Mouse (Mus musculus) gastrocnemius, postnatal 4 days (tissue): ENCODE measurements at regions not wholly inside any gene's neighbourhood (a gene's known extent, or its start where the extent isn't known, plus 50 kb on each side); places are given as distances from the start of the nearest gene placed in this dataset.
A peak's percentile ranks its signal among the peaks of the same experiment; 100 is the strongest.

Experiments used
- DNase-seq, 2 experiments: peaks; one replicate each; pipeline ENCODE4 v3.0.0; 2021 to 2022; ENCODE audit warnings: low spot score in 2 of 2, mixed read lengths in 2 of 2

DNA sequence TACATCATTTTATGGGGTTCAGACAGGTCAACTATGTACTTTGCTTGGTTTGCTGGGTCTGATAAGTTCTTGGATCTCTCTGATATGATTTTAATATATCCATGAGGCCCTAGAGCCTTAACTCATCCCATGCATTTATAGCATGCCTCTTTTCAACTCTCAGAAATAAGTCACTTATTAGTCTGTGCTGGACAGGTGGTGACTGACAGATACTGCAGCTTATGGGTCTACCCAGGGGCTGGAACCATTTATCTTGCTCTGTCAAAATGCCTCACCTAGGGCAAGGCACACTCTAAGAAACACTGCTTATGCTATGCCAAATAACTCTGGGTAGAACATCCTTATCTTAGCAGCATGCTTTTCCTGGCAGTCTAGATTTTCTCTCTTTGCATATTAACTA is 225.6 kb downstream of the Mbnl1 start:
- no peak for DNase-seq

DNA sequence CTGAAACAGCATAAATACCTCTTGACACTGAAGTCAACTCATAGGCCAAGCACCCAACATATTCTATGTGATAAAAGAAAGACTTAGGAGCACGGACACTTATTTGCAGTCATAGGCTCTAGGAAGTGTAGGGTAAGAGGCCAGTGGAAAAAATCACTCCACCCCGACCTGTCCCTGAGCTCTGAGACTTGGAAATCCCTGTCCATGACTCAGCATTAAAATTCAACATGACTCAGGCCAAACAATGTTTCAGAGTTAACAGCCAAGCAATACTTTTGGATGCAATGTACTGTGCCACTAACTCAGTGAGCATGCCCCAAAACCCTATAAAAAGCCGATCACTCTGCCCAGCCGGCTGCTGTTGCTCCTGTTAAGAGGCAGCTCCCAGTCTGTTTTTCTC is 234.5 kb downstream of the Mbnl1 start:
- no peak for DNase-seq

DNA sequence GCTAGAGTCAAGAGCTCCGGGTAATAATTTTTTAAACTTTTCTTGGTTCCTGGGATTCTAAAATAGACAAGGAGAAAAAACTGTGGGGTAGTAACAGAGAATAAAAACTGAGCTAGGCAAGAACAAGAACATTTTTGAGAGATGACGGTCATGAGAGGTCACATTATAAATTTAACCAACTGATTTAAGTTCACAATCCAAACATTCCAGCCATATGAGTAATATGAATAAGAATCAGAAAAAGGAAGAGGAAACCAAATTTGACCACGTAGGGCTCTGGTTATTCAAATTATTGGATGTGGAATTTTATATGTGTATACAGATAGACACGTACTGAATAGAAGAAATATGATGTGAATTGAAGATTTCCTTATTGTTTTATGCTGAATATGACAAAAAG is 240.3 kb downstream of the Mbnl1 start:
- DNase-seq, result no peak

DNA sequence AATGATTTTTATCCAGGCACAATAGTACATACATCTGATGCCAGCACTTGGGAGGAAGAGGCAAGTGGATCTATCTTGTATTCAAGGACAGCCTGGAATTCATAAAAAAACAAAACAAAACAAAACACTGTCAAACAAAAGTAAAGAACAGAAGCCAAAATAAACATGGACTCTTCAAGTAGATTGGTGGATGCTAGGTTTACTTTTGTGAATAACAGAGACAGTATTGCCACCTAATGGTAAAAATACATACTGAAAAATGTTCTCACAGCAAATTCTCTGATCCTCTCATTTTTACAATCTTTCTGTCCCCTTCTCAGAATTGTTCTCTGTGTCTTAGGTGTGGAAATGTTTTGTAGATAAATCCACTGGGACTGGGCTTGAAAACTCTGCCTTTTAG is 247.7 kb downstream of the Mbnl1 start:
- DNase-seq, result no peak

DNA sequence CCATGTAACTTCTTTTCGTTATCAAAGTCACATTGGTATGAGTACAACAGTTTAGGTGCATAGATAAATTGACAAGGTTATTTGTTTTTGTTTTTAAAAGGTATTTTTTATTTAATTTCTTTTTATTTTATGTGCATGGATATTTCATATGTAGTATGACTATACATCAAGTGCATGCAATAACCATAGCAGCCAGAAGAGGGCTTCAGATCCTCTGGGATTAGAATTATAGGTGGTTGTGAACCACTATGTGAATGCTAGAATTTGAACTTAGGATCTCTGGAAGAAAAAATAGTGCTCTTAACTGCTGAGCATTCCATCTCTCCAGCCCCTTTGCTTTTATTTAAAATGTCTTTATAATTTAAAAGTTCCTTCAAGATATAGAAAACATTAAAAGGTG is 258.7 kb downstream of the Mbnl1 start:
- DNase-seq, result no peak

DNA sequence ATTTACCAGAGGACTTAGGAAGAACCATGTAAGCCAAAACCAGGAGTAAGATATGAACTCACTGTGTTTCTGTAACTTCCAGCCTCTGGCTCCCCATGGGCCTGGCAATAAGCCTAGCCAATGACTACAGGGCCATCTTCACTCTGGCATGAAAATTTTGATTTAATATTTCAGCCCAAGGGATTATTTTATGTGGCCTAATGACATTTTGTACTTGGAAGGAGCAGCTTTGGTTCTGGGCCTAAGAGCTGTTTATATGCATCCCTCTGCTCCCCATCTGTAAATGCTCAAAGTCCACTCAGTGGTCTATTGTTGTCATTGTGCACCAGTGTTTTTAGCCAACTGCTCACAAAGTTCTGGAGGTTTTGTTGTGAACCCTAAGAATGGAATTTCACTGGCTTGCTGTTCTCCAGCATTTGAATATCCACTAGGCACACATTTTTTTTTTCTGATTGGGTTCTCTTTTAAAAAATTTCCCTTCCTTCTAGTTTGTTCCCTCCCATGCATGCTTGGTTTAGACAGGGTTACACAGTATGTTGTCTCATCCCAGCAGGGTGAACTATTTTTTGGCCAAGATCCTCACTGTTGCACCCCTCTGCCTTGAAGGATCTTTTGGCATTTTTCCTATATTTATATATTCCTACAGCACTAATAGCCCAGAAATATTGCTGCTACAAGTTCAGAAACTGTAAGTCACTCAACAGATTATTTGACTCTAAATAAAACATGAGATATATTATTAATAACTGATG is 261.9 kb upstream of the P2ry1 start:
- DNase-seq, result peak in 1 of 2 experiments; percentile 43

DNA sequence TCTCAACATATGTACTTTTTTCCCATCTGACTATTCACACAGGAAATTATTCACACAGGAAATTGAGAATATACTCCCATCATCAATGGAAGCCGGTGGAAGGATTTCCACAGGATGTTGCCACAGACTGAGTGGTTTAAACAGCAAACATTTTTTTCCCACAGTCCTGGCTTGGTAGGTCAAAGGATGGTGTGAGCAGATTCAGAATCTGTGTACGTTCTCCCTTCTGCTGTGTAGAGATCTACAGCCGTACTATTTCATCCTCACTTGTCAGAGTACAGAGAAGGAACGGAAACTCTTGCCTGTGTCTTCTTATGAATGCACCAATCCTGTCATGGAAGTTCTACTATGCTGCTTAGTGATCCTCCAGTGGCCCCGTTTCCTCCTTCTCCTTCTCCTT is 261.2 kb upstream of the P2ry1 start:
- DNase-seq, result no peak

DNA sequence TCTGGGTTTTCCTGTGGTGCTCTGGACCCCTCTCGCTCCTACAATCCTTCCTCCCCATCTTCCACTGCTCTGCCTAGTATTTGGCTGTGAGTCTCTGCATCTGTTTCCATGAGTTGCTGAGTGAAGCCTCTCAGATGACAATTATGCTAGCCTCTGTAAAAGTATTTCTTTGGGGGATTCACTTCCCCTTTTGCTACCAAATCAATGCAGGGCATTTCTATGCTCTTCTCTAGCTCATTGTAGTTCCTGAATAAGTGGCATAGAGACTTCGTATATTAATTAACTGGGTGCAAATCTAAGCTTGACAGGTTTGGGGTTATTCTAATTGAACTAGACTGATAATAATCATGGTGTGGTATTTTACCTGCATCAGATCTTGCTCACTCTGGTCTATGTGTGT is 260.4 kb upstream of the P2ry1 start:
- DNase-seq, result no peak

DNA sequence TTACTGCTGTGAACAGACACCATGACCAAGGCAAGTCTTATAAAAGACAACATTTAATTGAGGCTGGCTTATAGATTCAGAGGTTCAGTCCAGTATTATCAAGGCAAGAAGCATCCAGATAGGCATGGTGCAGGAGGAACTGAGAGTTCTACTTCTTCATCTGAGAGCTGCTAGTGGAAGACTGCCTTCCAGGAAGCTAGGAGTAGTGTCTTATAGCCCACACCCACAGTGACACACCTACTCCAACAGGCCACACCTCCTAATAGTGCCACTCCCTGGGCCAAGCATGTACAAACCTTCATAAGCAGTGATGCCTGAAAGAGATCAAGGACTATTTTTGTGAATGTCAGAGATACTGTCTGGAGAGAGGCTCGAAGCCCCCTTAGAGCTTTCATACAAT is 257.5 kb upstream of the P2ry1 start:
- no peak for DNase-seq

DNA sequence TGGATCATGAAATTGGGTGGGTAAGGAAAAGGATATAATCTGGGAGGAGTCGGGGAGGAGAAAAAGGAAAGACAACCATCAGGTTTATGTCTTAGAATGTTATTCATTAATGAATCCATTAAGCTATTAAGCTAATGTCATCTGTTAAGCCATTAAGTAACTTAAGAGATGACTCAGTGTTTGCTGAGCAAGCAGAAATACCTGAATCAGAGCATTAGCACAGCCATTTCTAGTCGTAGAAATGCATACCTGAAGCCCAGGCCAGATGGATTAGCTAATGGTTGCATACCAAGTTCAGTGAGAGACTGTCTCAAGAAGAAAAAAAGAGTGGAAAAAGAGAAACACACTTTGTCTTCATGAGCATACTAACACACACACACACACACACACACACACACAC is 244.0 kb upstream of the P2ry1 start:
- no peak for DNase-seq

DNA sequence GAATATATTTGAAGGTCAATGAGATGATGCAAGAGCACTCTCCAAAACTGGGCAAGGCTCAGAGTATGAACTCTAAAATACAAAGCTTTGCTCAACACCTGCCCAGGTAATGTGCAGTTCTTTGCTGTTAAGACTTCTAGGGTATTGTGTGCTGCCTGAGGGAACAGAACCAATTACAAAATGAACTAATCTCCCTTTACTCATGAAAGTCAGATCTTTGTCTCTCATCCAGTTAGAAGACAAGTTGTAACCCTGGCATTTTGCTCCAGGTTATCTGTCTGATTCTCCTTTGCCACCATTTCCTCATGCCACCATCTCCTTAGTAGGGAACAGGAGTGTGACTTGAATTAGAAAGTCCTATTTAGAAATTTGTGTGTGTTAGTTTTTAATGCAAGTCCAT is 243.5 kb upstream of the P2ry1 start:
- DNase-seq, result no peak

DNA sequence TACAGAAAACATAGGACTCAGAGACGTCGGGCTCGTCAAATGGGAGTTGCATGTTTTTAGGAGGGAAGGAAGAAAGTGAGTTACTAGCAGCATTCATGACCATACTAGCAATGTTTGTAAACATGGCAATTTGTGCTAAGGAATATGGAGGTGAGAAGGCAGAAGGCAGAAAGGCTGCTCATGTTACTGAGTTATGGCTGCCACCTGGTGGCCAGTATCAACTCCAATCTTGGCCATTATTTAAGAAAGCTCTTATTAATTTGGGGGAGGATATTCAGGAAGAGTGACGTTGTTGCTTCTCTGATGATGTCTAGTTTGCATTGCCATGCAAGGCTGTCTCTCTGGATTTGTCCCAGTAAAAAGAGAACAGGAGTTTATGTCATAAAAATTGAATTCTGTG is 239.7 kb upstream of the P2ry1 start:
- DNase-seq, result peak in 1 of 2 experiments; percentile 15

DNA sequence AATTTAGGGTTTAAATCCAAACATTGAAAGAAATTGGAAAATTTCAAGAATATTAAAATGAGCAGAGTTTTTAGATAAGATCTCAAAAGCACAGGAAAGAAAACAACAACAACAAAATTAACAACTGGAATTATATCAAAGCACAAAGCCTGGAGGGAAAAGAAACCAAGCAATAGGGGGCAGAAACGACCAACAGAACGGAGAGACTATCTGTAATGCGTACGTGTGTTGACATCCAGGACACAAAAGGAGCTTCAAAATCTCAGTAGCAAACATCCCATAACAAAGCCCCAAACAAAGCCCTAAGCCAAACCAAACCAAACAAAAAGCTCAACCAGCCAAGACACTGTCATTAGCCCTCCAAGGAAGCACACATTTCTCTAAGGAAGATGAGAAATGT is 237.5 kb upstream of the P2ry1 start:
- no peak for DNase-seq

DNA sequence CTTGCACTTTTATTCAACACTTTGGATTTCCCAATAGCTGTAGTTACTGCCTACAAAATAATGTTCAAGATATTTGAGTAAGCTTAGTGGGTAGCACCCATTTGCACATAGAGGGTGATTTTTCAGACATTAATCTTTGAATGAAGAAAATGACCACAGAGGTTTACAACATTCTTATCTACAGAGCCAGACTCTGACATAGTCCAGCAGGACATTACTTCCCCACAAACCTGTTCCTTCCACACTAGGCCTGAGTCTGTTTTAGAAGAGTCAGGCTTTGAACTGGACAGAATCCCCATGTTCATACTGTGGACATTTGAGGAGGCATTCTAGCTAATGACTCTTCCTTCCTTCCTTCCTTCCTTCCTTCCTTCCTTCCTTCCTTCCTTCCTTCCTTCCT is 233.6 kb upstream of the P2ry1 start:
- DNase-seq, result no peak

DNA sequence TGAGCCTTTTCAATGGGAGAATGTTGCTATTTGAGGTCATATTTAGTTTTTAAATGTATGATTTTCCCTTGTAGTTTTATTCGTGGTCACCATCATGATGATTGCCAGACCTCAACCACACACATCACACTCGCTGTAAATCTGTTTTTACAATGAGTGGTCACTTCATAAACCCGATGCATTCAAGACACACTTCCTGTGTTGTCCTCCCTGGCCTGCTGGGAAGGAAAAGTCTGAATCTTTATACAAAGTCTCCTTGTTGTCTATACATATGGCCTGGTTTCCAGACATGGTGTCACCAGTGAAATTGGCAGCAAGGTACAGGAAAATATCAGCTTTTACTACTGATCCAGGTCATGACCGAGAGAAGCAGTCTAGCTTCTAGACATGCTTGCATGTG is 230.7 kb upstream of the P2ry1 start:
- no peak for DNase-seq

DNA sequence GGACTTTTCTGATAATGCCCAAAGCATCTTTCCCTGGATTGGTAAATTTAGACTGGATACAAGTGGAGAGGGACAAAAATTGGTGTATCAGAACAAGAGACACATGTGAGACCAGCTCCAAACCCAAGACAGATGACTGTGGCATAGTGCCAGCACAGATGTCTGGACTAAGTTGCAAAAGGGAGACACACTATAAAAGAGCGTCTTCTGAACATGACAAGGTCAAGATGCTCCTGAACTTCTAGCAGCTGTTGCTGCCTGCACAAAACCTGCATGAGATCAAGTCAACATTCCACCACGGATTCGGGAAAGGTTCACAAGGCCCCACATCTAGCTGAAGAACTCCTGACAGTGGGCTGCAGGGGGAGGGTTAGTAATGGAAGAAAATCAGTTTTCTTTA is 229.2 kb upstream of the P2ry1 start:
- DNase-seq, result peak in 1 of 2 experiments; percentile 31

DNA sequence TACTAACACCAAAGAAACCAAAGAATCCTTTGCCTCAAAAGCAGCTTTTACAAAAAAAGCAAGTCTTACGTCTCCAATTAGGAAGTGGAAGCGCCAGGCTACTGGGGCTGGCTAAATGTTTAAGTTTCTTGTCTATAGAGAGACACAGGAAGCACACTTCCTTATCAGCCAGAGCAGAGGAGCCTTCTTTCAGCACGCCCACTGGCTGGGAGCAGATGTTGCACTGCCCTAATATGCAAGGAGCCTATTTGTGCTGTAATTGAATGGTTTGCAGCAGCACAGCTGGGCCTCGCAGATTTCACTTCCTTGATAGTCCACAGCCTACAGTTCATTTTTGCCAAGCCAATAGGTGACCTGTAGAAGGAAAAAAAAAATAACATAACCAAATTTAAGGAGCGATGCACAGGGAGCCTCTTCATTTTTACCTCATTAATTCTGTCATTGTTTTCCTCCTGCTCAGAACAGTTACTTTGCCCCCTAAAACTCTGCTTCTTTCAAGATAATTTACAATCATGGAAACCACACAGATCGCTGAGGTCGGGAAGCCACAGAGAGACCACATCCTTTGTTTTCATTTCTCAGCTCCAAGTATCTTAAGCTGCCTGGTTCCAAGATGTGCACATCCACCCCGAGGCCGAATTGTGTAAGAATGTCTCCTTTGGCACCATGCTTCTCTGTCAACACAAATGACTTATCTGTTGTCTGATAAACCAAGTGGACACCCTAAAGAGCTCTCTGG is 217.3 kb upstream of the P2ry1 start:
- peak in 1 of 2 experiments; percentile 28 for DNase-seq

DNA sequence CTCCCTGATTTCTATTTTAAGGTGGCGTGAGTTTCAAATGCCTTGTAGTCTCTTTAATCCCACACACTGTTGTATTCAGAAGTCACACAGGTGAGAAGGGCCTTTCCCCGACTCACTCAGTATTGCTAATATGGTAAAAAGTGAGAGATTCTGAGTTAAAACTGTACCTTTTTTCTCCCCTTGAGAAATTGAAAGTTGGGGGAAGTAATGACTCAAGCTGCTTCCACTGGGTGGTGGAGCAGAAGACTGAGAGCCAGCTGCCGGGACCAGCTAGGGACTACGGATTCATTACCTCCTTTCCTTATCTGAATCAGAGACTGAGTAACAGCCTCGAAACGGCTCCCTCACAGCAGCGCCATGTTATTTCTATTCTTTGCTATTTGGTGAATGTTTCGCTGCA is 214.6 kb upstream of the P2ry1 start:
- DNase-seq, result no peak

DNA sequence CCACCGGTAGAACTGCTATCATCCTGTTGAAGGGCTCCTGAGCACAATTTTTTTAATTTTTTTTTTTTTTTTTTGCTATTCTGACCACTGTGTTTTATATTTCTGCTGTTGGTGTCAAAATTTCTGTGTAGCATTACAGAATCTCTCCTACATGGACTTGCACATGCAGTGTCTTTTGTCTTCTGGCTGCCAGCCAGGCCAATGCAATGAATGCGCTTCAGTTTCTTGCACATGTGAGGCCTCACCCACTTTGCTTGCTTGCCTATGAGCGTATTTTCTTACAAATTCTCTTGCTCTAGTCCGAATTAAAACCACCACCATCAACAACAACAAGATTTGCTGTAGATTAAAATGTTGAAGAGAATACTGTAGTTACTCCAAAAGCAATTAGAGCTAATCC is 213.2 kb upstream of the P2ry1 start:
- no peak for DNase-seq

DNA sequence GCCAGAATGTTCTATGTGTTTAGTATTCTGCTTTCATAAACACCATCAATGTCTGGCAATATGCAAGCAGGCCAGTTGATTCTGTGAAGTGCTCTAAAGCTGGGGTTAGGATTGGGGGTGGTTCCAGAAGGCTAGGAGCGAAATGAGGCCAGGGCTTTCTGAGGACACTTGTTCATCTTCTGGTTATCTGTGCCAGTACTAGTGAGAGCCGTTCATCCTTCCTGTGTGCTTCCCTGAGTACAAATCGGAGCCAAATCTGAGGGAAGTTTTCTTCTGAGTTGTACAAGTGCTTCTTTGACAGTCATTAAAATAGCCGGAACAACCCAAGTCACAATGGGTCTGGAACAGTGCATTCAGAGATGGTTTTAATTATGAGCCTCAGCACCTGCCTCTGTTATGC is 210.4 kb upstream of the P2ry1 start:
- DNase-seq, result peak in 1 of 2 experiments; percentile 22

DNA sequence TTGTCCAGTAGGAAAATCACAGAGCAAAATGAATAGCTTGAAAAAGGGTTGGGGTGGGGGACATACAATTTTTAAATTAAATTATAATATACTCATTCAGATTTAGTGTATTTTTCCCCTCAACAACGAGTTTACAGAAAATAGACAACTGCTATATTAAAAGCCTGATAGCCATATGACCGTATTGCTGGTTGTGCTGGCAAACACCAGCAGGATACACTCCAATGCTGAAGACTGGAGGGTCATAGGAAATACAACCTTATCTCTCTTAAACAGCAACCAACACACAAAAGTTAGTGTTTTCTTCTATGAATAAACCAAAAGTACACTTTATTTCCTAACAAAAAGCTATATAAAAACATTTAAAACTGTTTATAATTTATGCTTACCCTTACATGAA is 206.4 kb upstream of the P2ry1 start:
- DNase-seq, result no peak

DNA sequence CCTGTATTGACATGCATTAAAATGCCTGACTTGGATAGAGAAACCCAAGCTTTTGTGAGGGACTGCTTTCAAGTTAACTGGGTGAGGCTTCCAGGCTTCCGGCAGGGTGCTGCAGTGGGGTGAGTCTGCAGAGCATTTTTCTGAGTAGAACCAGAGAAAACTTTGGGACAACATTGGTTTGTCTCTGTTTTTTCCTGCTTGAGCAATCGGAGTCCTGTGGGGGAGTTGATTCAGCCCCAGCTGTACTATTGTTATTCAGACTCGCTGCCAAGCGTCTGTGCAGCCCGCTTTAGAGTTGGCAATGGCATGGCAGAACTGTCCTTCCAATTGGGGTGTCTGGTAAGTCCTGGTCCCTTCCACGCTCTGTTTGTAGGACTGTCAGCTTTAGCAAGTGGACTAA is 204.8 kb upstream of the P2ry1 start:
- DNase-seq, result no peak

DNA sequence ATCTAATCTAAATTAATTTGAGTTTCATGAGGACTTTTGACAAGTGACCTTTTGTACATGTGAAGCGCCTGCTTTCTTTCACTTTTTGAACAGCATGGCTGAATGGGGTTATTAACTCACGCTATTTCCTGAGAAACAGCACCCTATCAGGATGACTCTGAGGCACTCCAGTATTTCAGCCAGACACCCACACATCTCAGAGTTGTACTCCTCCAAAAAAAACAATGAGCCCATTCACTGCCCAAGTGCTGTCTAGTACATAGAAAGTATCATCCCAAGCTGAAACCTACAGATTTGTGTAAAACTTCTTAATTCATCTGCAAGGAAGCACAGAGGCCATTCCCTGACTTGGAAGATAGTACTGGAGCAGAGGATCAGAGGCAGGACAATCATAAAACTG is 204.1 kb upstream of the P2ry1 start:
- DNase-seq, result no peak
